Mouse (Mus musculus) heart, postnatal 0 days (tissue): ENCODE measurements around the gene Flot1.

ENCODE experiments used
- CTCF ChIP-seq: IDR thresholded peaks from 2 replicates; pipeline ENCODE4 v1.5.1; 2016; ENCODE audit warnings: antibody characterized with exemption, control low read depth, low read depth
- EP300 ChIP-seq: IDR thresholded peaks from 2 replicates; pipeline ENCODE4 v1.6.1; 2016; ENCODE audit warnings: antibody characterized with exemption, low read depth

- no peak for TF ChIP-seq CTCF
- TF ChIP-seq EP300 = no peak
These were observed 14.5 kb downstream of the Flot1 start for GRCm38 (mm10) chr17:35837487-35837886.
